Mouse (Mus musculus) liver, embryonic 16.5 days (tissue): ENCODE data around the gene Cntn5. TPM values are rescaled to one million over a fixed set of nuclear protein-coding genes. Genes with fewer than 3 reads are reported as not detected.

Experiments used
- ATAC-seq: fragments of 200-750 bp; cut with Nextera tagmentation; 2 replicates; pipeline ENCODE4 v1.8.0; 2017; ENCODE audit warnings: low read depth, mild to moderate bottlenecking, moderate number of reproducible peaks, moderate library complexity
- H3K27ac ChIP-seq: fragments of 300-500 bp; sonication (generic); 2 replicates; pipeline ENCODE4 v1.5.1; 2014; ENCODE audit warnings: mild to moderate bottlenecking, low read length
- H3K27me3 ChIP-seq: fragments of 300-500 bp; sonication (generic); 2 replicates; pipeline ENCODE4 v1.6.1; 2014; ENCODE audit warnings: low read depth, low read length, mixed read lengths; ENCODE audit not compliant: control insufficient read depth, insufficient read depth
- H3K36me3 ChIP-seq: fragments of 300-500 bp; sonication (generic); 2 replicates; pipeline ENCODE4 v1.6.1; 2014; ENCODE audit warnings: mild to moderate bottlenecking; ENCODE audit not compliant: control insufficient read depth, insufficient read depth
- H3K4me1 ChIP-seq: fragments of 300-500 bp; sonication (generic); 2 replicates; pipeline ENCODE4 v1.6.1; 2014; ENCODE audit warnings: low read depth, low read length, mixed read lengths; ENCODE audit not compliant: control insufficient read depth
- H3K4me2 ChIP-seq: fragments of 300-500 bp; sonication (generic); 2 replicates; pipeline ENCODE4 v1.6.1; 2014; ENCODE audit warnings: low read depth, low read length, mixed read lengths
- H3K4me3 ChIP-seq: fragments of 300-500 bp; sonication (generic); 2 replicates; pipeline ENCODE4 v1.5.1; 2014; ENCODE audit warnings: low read depth, mild to moderate bottlenecking, low read length
- H3K9ac ChIP-seq: fragments of 300-500 bp; sonication (generic); 2 replicates; pipeline ENCODE4 v1.6.1; 2014; ENCODE audit warnings: low read depth, low read length
- H3K9me3 ChIP-seq: fragments of 300-500 bp; sonication (generic); replicated peaks from 2 replicates; pipeline ENCODE4 v1.6.1; 2016; ENCODE audit warnings: low read length; ENCODE audit not compliant: control insufficient read depth
- WGBS: fragments of 180-500 bp; shearing (Covaris S2); extraction: QIAGEN DNeasy Blood & Tissue Kit; methylation state at CpG from one replicate; pipeline ENCODE4 v1.1.7; 2014; ENCODE audit not compliant: insufficient replicate concordance; 5-methylcytosine and 5-hydroxymethylcytosine counted together
- polyA plus RNA-seq: library from polyadenylated mRNA; unstranded; fragments of >200 nt; fragmentation: Nextera tagmentation; extraction: Ambion mirVana; gene quantifications from 2 replicates; pipeline ENCODE4 v1.2.1, GENCODE M21; 2015

Gene Cntn5
- polyA plus RNA-seq, 1 experiment from 2014 or later: not detected

DNA sequence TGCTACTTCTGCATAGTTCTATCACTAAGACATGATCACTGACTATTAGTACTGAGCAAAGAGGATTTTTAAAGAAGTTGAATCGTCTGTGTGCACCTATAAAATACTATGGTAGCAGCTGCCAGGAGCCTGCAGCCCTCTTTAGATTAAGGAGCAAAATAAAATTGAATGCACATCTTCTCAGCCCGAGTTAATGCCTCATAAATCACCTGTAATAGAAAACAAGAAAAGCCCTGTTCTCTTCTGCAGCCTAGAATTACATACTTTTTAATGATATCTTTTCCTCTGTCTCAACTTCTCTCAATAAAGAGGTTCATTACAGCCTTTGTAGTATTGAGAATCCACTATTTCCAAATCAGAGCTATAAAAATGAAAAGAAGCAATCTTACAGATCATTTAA is 109.5 kb downstream of the Cntn5 start:
- 36% methylated on average over 2 of the region's 2 CpGs for WGBS
- ATAC-seq: no peak
- Histone ChIP-seq H3K27ac (no peak overlapping the region), H3K4me1 (no peaks in the 10 kb centered on the region), H3K9me3 (no peaks in the 10 kb centered on the region), H3K27me3 (no peaks in the 10 kb centered on the region), H3K4me3 (no peak overlapping the region), H3K9ac (no peak overlapping the region), H3K36me3 (no peaks in the 10 kb centered on the region), H3K4me2 (no peak overlapping the region)

DNA sequence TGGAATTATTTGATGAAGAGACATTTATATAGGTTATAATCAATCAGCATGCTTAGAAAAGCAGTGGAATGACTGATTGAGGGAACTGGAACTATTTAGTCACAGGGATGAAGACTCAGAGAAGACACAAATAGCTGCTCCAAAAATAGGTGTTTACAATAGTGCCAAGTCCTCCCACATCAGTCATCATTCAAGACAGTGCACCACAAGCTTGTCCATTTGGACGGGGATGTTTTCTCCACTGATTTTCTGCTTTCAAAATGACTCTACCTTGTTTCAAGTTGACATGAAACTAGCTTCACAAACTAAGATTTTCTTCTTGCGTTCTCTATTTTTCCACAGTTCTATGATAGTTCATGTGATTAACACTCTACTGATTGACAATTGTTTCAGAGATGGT is 172.7 kb downstream of the Cntn5 start:
- Histone ChIP-seq H3K4me3 (no peak overlapping the region), H3K27ac (no peak overlapping the region), H3K4me1 (no peaks in the 10 kb centered on the region), H3K36me3 (no peaks in the 10 kb centered on the region), H3K9ac (no peak overlapping the region), H3K4me2 (no peak overlapping the region), H3K9me3 (no peaks in the 10 kb centered on the region), H3K27me3 (no peaks in the 10 kb centered on the region)
- WGBS: 53% methylated on average over 2 of the region's 2 CpGs
- no peak for ATAC-seq

DNA sequence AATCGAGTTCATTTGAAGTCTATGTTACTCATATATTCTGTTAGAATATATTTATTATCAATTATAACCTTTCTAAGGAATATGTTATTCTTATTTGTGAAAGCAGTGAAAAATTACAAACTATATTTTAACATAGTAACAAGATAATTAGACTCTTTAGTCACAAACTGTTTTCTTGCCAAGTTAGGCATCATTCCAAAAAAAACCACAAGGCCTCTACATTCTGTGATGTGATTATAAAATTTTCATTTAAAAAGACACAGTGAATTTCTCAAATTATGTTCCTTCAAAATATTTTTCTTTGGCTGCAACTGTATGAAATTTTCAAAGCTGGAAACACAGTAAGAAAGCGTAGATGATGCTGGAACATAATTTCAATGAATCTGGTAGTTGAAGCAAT is 180.4 kb downstream of the Cntn5 start:
- Histone ChIP-seq H3K9ac (no peak overlapping the region), H3K4me2 (no peak overlapping the region), H3K27ac (no peak overlapping the region), H3K36me3 (no peaks in the 10 kb centered on the region), H3K27me3 (no peaks in the 10 kb centered on the region), H3K4me3 (no peak overlapping the region), H3K9me3 (no peaks in the 10 kb centered on the region), H3K4me1 (no peaks in the 10 kb centered on the region)
- no peak for ATAC-seq
- 48% methylated on average over 2 of the region's 2 CpGs for WGBS

DNA sequence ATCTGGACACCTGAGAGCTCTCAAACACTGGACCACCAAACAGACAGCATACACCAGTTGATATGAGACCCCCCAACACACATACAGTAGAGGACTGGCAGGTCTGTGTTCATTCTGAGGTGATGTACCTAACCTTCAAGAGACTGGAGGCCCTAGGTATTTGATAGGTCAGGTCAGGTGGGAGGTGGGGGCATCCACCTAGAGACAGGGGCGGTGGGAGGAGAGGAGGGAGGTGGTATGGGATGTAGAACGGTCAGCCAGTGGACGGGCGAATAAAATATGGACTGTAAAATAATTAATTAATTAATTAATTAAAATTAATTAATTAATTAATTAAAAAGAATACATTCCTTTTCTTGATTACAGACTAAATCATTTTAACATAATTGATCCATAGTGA is 182.5 kb downstream of the Cntn5 start:
- ATAC-seq: no peak
- WGBS: 55% methylated on average over 4 of the region's 4 CpGs
- Histone ChIP-seq H3K9me3 (no peaks in the 10 kb centered on the region), H3K27ac (no peak overlapping the region), H3K4me3 (no peak overlapping the region), H3K27me3 (no peaks in the 10 kb centered on the region), H3K9ac (no peak overlapping the region), H3K4me2 (no peak overlapping the region), H3K4me1 (no peaks in the 10 kb centered on the region), H3K36me3 (no peaks in the 10 kb centered on the region)

DNA sequence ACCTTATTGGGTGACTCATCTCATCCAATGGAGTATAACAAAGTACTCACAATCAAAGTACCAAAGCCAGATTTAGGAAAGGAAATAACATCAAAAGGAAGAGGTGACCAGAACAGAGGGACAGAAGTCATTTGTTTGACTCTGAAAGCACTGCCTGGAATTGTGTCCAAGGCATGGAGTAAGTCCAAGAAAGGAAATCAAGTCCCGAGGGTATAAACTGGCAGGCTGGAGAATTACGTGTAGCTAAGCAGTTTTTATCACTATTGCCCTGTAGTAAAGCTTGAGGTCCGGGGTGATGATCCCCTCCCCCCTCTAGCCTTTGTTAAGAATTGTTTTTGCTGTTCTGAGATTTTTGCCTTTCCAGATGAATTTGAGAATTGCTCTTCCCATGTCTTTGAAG is 185.6 kb downstream of the Cntn5 start:
- WGBS: 40% methylated on average over 3 of the region's 3 CpGs

DNA sequence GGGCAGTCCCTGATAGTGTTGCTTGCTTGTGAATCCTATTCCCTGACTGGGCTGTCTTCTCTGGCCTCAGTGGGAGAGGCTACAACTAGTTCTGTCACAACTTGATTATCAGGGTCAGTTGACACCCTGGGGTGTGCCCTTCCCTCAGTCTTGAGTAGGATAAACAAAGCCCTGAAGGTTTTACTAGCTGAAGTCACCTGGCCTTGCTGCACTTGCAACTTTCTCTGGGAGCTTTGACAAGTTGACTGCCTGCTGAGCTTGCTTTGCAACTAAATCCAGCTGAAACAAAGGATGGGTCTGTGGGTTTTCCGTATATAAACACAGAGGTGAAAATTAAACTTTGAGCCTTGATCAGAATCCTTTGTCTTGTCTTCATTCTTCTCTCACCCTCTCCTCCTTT is 190.9 kb downstream of the Cntn5 start:
- ATAC-seq: no peak
- Histone ChIP-seq H3K4me1 (no peaks in the 10 kb centered on the region), H3K36me3 (no peaks in the 10 kb centered on the region), H3K27me3 (no peaks in the 10 kb centered on the region), H3K27ac (no peak overlapping the region), H3K9ac (no peak overlapping the region), H3K9me3 (no peaks in the 10 kb centered on the region), H3K4me3 (no peak overlapping the region), H3K4me2 (no peak overlapping the region)
- WGBS: 13% methylated on average over 1 of the region's 1 CpGs

More for the DNA sequence above, 185.6 kb downstream of the Cntn5 start:
- Histone ChIP-seq H3K27ac (no peak overlapping the region), H3K36me3 (no peaks in the 10 kb centered on the region), H3K4me3 (no peak overlapping the region), H3K9ac (no peak overlapping the region), H3K4me2 (no peak overlapping the region), H3K27me3 (no peaks in the 10 kb centered on the region), H3K9me3 (no peaks in the 10 kb centered on the region), H3K4me1 (no peaks in the 10 kb centered on the region)
- no peak for ATAC-seq

DNA sequence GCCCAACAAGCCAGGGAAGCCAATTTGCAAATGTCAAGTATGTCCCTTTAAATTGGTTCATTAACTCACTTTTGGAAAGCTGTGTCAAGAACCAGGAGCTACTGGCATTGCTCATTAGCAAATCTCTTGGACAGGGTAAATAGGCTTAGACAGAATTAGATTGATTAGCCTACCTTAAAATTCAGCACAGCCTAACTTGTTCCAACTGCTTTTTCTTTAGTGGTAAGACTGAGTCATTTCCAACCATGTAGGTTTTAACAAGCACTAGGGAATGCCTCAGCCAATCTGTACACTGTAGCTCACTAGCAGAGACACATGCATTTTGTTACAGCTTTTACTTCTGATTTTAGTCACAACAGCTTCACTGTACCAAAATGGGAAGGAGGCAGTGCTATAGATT is 222.9 kb downstream of the Cntn5 start:
- Histone ChIP-seq H3K27ac (no peak overlapping the region), H3K27me3 (no peaks in the 10 kb centered on the region), H3K36me3 (no peaks in the 10 kb centered on the region), H3K4me1 (no peaks in the 10 kb centered on the region), H3K4me2 (no peak overlapping the region), H3K4me3 (no peak overlapping the region), H3K9ac (no peak overlapping the region), H3K9me3 (no peaks in the 10 kb centered on the region)
- ATAC-seq: no peak

DNA sequence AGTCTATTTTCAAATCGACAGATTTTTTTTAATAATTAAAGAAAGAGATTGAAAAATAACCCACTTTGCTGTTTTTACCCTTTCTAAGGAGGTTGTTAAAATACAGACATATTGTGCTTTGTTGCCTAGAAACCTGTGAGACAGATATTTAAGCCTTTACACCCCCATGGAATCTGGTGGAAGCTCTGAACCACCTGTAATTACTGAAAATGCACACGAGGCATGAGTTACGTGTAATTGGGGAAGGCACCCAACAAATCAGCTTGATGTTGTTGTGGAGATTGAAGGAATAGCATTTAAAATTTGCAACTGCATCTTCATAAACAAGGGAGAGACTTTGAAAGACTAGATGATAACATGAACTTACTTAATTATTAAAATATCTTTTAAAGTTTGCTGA is 223.4 kb downstream of the Cntn5 start:
- Histone ChIP-seq H3K4me2 (no peak overlapping the region), H3K4me1 (no peaks in the 10 kb centered on the region), H3K9me3 (no peaks in the 10 kb centered on the region), H3K9ac (no peak overlapping the region), H3K4me3 (no peak overlapping the region), H3K36me3 (no peaks in the 10 kb centered on the region), H3K27me3 (no peaks in the 10 kb centered on the region), H3K27ac (no peak overlapping the region)
- WGBS: 60% methylated on average over 3 of the region's 3 CpGs
- no peak for ATAC-seq

DNA sequence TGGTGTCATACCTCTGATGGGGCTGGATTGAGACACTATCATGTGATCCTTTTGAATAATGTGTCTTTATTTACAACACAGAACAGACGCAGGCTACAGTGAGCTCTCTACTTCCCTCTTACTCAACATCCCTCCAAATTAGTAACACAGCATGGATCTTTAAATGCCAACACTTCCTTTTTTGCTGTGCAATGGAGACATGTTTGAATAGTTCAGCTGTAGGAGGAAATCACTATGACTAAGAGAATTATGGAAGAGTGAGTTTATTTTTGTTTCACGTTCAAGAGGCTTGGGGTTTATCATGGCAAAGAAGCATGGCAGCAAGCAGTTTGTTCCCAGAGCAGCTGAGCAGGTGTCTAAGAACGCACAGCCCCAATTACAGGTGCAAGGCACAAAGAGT is 235.9 kb downstream of the Cntn5 start:
- no peaks in the 10 kb centered on the region for H3K9me3 ChIP-seq
- no peak for ATAC-seq
- H3K27ac ChIP-seq: no peak overlapping the region
- WGBS: 31% methylated on average over 3 of the region's 3 CpGs
- H3K4me1 ChIP-seq: no peaks in the 10 kb centered on the region
- no peak overlapping the region for H3K4me3 ChIP-seq
- H3K36me3 ChIP-seq: no peaks in the 10 kb centered on the region
- H3K9ac ChIP-seq: no peak overlapping the region
- no peak overlapping the region for H3K4me2 ChIP-seq
- no peaks in the 10 kb centered on the region for H3K27me3 ChIP-seq

DNA sequence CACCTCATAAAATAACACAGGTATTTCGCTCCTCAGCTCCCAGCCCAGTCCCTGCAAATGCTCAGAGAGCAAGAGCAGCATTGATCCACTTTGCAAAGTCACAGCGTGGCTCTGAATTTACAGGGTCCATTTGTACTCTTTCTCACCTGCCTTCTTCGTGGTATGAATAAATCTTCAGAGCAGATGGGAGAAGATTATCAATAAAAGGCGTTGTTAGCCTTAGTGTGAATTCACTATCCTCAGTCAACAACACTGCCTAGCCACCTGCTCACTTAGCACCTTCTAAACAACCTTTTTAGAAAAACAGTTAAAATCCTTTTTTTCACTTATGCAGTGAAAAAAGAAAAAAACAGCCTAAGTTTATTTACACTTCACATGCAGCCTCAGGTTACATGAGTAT is 237.1 kb downstream of the Cntn5 start:
- H3K4me2 ChIP-seq: no peak overlapping the region
- H3K4me1 ChIP-seq: no peaks in the 10 kb centered on the region
- 34% methylated on average over 4 of the region's 4 CpGs for WGBS
- no peak overlapping the region for H3K27ac ChIP-seq
- H3K27me3 ChIP-seq: no peaks in the 10 kb centered on the region
- H3K9me3 ChIP-seq: no peaks in the 10 kb centered on the region
- no peaks in the 10 kb centered on the region for H3K36me3 ChIP-seq
- no peak for ATAC-seq
- no peak overlapping the region for H3K4me3 ChIP-seq
- no peak overlapping the region for H3K9ac ChIP-seq
